Mouse (Mus musculus) urinary bladder, adult 18-20 months (tissue): ENCODE results near the gene Fam129c.

Source experiments
- DNase-seq, 2 experiments: peaks; one replicate each; pipeline ENCODE4 v3.0.0; 2022; ENCODE audit warnings: low spot score in 2 of 2, mixed read lengths in 2 of 2

The Fam129c gene

DNA sequence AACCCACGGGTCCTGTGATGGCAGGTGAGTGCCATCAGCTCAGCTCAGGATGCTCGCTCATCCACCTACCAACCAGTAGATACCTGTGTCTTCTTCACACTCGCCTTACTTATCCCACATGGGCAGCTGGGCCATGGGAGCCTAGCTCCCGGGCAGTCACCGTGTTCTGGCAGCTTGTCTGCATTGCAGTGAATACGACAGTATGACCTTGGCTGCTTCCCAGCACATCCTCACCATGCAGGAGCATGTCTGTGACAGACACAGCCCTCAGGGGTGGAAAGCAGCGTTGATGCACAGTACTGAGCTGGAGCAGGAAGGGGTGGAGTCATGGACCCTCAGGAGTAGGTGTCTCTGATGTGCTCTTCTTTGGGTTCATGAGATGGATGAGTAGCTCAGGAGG is 23.0 kb upstream of the Fam129c start:
- DNase-seq = no peak

- no peak for DNase-seq
These were observed 22.4 kb upstream of the Fam129c start for GRCm38 (mm10) chr8:71575020-71575419.

DNA sequence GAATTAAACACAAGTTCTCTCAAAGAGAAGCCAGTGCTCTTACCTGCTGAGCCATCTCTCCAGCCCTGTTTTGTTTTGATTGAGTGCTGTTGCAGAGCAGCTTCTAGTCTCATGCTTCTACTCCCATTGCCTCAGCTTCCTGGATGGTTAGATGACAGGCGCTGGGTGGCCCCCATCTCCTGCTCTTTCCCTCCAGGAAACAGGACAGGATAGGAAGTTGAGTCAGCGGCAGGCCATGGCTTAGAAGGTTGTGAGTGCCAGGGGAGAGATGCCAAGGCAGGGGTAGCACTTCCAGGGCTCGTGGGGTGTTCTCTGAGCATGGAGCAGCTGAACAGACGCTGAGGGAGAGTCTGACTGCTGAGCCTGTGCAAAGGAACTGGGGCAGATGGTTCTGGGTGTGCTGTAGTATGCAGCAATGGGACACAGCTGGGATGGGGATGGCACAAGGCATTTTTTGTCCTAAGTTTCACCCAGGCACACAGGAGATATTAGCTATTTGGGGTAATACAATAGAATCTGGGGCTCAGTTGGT is 19.5 kb upstream of the Fam129c start:
- DNase-seq = no peak

DNA sequence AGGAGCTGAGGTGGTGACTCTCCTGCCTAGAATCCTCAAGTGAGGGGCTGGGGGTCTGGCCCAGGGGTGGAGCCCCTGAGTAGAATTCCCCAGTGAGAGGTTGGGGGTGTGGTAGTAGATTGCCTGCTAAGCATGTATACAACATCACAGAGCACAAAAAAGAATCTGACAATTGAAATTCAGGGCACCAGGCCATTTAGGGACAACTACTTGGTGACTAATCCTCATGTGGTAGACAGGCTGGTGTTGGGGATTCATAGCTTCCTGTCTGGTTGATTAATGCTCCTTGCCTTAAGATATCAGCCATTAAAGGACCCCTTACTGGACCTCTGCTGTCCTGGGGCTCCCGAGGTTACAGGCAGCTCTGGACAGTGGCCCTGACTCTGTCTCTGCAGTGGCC is 18.4 kb upstream of the Fam129c start:
- no peak for DNase-seq

- DNase-seq = no peak
These were observed 18.0 kb upstream of the Fam129c start for GRCm38 (mm10) chr8:71579476-71579875.

DNA sequence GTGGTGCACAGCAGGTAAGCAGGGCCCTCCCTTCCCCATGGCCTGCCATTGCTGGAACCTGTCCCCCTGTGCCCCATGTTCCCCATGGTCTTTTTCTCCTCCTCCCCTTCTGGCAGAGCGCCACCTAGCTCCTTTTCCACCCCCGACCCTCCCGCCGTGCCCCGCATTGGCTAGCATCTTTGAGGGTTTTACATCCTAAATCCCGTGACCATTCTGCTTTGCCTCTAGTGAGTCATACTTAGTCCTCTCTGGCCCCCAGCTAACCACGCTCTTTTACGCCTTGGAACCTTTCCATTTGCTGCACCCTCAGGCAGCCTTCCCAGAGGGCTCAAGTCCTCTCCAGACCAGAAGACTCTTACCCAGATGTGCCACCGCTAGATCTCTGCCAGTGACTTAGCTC is 17.2 kb upstream of the Fam129c start:
- DNase-seq = no peak

DNA sequence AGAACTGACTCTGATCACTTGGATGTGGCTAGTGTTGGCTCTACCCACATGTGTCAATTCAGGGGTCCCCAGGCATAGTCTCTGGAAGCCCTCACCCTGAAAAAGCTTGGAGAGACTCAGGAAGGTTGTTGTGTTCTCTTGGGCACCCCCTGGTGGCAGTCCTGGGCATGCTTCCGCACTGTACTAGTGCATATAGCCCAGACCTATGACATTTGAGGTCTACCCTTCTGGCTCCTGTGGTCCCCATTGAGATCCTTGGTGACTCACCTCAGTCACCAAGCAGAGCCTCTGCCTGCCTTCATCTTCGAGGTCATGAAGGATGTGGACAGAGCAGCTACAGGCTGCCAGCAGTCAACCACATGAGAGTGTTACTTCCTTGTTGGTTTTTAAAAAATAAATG is 10.6 kb upstream of the Fam129c start:
- DNase-seq = peak in 1 of 2 experiments; percentile 28

DNA sequence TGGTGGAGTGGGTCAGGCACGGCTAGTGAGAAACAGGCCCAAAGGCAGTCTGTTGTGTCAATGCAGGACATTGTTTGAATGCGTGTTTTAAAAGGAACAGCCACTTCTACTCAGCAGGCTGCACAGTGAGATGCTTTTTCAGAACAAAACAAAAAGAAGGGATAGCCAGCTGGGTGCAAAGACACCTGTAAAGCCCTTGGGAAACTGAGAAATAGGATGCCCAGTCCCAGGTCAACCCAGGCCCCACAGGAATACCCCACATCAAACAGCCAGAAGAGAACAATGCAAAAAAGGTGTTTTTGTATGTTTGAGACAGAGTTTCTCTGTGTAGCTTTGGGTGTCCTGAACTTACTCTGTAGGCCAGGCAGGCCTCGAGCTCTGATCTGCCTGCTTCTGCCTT is 8.7 kb upstream of the Fam129c start:
- DNase-seq = no peak

- no peak for DNase-seq
These were observed 6.4 kb upstream of the Fam129c start for GRCm38 (mm10) chr8:71591017-71591416.

GRCm38 (mm10) chr8:71591471-71592373 is 5.7 kb upstream of the Fam129c start, which contains the start of gene Pgls:
Pgls (plus strand) TSS chr8:71592176.
- peak; percentile 92 to 94 for DNase-seq

DNA sequence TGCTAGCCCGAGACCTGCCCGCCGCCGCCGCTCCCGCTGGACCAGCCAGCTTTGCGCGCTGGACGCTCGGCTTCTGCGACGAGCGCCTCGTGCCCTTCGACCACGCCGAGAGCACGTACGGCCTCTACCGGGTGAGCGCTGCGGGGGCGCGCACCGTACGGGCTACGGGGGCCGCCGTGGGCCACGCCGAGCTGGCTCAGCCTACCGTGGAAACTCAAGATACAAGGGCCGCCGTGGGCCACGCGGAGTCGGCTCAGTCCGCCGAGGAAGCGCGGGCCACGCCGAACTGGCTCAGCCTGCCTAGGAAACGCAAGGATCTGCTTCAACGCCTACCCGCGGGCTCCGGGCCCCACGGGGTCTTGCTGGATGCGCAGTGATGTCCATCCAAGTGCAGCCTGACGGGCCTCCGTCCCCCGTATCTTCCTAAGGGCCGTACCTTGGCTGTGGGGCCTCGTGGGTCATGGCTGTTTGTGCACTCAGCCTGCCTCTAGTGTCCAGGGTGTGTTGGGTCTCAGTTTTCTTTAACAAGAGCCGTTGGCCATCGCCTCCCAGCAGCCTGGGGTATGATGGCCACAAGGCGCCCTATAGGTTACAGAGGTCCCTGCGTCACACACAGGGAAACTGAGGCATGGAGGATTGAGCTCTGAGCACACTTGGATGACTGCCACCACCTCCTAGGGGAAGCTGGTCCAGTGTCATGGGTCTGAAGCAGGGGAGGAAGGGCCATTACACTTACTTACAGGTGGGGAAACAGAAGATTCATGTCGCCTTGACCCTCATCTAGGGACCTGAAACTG is 4.9 kb upstream of the Fam129c start:
- DNase-seq = peak in 1 of 2 experiments; percentile 64

GRCm38 (mm10) chr8:71593556-71594323 is 3.7 kb upstream of the Fam129c start:
- DNase-seq = no peak

GRCm38 (mm10) chr8:71594324-71594722 is 3.1 kb upstream of the Fam129c start:
- no peak for DNase-seq

GRCm38 (mm10) chr8:71595862-71596261 is 1.6 kb upstream of the Fam129c start:
- DNase-seq = peak; percentile 76 to 84

DNA sequence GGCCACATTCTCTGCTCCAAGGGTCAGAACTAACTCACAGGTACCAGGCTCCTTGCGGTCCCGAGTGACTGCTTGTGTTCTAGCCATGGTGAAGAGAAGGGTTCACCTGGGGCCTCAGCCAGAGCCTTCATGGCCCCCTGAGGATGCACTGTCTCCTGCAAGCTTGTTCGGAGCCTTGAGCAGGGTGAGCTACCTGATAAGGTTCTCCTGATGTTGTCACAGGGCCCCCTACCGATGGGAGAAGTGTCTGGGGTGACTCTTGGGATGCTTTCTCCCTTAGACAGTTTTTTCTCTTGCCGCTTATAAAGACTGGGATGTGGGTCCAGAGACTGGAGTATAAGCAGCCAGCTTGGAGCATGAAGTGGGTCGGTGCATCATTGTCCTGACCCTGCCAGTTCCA is 1.1 kb upstream of the Fam129c start:
- no peak for DNase-seq

DNA sequence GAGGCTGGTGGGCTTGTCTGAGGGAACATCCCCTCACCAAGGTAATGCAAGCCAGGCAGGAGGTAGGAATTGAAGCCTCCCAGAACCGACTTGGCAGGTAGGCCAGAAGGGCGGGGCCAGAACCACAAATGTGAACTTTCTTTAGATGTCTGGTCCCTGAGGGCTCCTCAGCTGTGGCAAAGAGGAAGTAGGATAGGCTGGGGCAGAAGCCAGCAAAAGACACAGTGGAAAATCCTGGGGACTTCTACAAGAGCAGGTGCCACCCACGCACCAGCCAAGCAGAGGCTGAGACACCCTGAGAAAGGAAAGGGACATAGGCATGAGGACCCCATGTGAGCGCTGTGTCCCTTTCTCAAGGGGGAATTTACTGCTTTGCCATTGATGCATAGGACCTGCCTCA is 650 bp upstream of the Fam129c start:
- no peak for DNase-seq

- DNase-seq = no peak
These were observed 927 bp downstream of the Fam129c start for GRCm38 (mm10) chr8:71598375-71598774.

DNA sequence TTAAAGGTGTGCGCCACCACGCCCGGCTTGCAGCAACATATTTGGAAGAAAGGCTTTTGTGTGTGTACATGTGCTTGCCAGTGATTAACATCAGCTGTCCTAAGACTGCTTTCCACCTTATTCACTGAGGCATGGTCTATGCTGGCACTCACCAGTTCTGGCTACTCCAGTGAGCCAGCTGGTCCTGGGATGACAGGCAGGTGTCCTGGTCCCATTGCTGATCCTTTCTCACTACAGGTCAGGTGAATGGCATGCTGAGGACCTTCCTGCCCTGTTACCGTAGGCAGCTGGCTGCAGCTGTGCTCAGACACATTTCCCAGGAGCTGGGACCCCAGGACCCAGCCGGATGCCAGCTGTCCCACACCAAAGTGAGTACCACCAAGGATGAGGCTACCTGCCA is 1.4 kb downstream of the Fam129c start:
- no peak for DNase-seq

- DNase-seq = no peak
These were observed 4.7 kb downstream of the Fam129c start for GRCm38 (mm10) chr8:71601939-71602665.

DNA sequence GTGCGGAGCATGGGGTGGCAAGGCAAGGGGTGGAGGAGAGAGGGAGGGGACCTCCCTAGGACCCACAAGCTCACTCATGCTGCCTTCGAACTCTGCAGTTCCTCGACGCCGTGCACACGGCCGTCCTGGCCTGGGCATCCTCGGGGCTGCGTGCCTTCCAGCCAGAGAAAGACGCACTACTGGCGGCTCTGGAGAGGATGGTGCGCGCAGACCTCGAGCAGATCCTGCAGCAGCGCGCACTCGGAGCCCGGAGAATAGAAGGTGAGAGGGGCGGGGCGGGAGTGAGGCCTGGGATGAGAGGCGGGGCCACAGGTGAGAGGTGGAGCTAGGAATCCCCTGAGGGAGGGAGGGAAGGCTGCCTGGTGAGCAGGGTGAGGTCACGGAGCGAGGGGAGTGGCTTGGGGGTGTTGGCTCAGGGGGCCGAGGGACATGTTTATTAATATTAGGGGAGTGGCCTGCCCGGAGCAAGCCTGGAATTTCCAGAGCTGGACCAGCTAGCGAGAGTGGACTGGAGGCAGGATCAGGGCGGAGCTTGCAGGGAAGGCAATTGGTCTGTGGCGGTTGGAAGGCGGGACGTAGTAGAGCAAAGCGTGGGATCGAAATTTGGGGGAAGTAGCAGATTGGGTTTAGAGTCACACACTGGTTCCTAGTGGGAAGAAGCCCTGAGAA is 5.4 kb downstream of the Fam129c start:
- DNase-seq = peak; percentile 83 to 84
